Mouse (Mus musculus) embryo, embryonic 10.5 days (tissue): ENCODE measurements around the gene Aff4.
A peak's percentile ranks its signal among the peaks of the same experiment; 100 is the strongest.
"Not testable (repeated sequence)": the region's sequence is repeated elsewhere in the genome, so short reads cannot be mapped to it uniquely, and the experiment has no call there.

Experiments used
- DNase-seq: peaks from one replicate; pipeline ENCODE4 v3.0.0-alpha.2; 2015; ENCODE audit warnings: low spot score

Gene Aff4

DNA sequence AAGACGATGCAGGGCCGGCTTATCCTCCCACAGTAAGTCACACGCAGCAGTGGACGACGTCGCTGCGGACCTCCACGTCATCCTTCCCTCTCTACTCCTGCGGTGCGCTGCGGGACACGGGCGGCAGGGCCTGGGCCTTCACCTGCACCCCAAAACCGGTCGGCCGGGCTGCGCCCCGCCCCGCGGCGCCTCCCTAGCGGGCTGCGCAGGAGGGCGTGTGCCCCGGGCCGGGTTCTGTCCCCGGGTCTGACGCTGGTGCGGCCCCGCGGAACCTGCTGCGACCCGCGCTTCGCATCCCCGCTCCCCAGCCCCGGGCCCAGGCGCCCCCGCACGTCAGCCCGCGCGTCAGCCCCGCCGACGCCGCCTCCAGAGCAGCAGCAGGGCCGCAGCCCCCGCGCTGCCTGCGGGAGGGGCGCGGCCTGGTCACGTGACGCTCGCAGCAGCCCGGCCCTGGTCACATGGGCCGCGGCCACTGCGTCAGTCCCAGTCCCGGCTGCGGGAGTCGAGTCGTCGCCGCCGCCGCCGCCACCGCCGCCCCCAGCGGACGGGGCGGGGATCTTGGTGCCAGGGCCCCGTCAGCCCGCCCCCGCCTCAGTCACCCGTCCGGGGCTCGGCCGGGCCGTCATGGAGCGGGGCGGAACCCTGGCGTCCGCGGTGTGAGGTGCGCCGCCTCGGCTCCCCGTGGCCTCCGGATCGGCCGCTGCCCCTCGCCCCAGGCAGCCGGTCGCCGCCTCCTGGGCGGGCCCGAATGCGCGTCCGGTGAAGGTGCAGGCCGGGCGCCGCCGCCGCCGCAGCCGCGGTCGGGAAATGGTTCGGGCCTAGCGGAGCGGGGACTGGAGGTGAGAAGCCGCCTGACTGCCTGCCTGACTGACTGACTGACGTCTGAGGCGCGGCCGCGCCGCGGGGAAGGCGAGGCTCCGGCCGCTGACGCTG is at the start of gene Aff4:
Aff4 (plus strand) TSS at position 543 of the 933 bp plus-strand sequence.
- DNase-seq: peak; percentile 92

DNA sequence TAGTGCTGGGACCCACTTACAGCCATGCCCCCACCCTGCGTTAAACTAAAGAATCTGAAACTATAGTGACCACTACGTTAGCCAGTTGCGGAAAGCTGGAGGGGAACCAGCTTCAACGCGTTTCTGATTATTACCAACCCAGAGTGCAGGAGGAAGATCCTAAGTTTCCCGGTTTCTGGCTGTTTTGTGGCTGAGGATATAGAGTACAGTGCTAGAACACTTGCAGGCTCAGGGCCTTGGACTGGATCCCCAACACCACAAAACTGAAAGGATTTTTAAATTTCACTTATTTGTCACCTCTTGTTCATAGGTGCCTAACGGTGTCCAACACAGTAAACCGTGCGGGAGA is 49.5 kb upstream of the Aff4 start:
- no peak for DNase-seq

DNA sequence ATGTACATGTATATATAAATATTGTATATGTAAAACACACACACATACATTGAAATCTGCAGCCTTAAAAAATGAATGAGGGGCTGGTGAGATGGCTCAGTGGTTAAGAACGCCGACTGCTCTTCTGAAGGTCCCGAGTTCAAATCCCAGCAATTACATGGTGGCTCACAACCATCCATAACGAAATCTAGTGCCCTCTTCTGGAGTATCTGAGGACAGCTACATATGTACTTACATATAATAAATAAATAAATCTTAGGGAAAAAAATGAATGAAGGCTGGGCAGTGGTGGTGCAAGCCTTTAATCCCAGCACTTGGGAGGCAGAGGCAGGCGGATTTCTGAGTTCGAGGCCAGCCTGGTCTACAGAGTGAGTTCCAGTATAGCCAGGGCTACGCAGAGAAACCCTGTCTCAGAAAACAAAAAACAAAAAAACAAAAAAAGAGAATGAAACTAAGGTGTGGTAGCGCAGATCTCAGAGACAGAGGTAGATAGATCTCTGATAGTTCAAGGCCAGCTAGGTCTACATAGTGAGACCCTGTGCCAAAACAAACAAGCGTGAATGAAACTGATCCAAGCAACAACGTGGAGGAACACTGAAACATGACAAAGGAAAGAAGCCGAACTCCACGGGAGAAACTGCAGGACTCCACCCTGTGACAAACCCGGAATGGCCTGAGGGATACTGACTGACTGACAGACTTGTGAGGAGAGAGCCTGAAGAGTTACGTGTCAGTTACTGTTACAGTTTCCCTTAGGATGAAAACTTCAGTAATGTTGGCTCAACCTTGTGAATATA is 46.4 kb upstream of the Aff4 start:
- DNase-seq: no peak

DNA sequence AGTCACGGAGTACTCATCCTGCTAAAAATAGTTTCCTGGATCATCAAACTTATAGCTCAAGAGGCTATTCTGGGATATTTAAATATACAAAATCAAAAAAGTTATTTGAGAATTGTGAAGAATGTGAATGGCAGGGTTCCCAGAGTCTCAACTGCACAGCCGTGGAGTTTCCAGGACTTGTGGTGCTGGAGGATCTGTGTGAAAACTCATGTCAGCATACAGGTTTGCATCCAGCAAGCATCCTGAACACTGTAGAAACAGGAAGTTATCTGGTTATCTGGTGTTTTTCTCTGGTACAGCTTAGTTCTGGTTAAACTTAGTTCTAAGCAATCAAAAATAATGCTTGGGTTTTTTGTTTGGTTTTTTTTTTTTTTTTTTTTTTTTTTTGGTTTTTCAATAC is 43.7 kb upstream of the Aff4 start:
- no peak for DNase-seq

DNA sequence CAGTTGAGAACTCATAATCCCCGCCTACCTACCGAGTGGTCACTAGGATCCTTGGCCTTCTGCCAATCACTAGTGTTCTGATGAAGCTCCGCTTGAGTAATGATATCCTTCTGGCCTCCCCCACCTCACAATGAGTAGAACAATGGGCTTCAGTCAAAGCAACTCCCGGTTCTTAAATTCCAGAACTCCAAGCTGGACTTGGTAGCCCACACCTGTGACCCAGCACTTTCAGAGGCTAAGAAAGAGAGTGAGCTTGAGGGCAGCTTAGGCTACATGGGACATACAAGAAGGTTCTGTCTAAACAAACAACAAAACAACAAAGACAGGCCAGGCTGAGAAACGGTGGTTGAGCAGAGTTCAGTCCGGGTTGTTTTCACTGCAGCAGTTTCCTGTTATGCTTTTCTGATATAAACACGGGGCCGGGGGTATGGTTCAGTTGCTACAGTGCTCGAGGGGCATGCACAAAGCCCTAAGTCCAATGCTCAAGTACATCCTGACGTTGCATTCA is 43.0 kb upstream of the Aff4 start:
- DNase-seq: peak; percentile 7

DNA sequence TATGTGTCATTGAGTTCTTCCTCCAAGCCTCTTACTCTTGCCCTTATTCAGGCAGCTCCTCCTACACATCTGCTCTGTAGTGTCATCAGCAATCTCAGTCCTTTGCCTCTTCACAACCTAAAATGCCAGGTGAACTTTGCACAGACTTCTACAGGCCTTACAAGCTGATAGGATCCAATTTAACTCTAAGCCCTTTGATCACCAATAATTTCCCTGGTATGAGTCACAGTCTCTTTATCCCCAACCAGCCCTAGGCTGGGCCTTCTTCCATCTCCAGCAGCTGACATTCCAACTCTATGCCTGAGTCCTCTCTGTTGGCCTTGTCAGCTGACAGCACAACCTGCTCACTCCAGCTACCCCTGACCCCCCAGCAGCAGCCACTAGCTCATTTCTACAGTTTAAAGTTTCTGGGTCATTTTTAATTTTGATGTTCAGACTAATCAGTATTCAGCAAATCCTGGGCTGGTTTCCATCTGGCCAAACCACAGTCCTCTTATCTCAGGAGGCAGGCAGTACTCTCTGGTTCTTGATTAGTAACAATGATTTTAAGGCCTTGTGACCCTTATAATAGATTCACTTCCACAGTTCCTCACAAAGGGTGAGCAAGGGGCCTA is 42.3 kb upstream of the Aff4 start:
- no peak for DNase-seq

DNA sequence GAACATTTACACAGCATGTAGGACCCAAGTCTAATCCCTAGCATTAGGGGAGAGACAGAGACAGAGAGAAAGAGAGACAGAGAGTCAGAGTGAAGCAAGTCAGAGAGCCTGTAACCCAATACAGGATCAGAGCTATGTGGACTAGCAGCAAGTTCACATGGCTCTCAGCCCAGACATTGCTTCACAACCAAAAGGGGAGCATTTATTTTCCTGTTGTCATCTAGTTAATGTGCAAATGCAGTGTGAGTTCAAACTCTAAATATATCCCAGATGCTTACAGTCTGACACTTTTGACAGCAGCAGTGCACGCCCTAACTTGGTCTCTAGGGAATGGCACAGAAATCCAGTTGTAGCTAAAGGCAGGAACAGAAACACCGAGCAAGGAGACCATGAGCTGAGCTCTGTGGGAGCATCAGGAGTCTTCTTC is 41.7 kb upstream of the Aff4 start:
- DNase-seq: no peak

DNA sequence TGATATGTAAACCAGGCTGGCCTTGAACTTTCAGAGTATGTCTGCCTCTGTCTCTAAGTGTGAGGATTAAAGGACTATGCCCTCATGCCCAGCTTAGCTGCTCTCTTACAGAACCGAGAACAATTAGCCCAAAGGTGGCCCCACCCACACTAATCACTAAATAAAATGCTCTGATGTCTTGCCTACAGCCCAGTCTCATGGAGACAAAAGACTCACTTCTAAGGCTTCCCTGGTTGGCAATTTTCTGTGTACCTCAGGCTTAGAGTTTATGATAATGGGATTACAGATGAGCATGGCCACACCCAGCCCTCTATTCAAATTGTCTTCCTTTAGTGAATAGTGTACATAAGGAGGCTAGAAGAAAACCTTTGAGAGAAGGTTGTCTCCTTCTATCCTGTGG is 39.2 kb upstream of the Aff4 start:
- no peak for DNase-seq

DNA sequence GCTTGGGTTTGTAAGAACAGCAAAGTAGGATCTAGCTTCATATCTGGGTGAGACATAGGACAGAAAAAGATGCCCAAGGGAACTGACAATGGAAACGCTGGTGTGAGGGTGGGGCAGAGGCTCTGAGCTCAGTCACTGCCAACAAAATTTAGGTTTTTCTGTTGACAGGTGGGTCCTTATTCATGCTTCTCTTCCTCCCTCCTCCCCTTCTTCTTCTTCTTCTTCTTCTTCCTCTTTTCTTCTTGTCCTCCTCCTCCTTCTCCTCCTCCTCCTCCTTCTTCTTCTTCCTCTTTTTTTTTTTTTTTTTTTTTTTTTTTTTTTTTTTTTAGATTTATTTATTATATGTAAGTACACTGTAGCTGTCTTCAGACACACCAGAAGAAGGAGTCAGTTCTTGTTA is 37.8 kb upstream of the Aff4 start:
- not testable (repeated sequence) for DNase-seq

DNA sequence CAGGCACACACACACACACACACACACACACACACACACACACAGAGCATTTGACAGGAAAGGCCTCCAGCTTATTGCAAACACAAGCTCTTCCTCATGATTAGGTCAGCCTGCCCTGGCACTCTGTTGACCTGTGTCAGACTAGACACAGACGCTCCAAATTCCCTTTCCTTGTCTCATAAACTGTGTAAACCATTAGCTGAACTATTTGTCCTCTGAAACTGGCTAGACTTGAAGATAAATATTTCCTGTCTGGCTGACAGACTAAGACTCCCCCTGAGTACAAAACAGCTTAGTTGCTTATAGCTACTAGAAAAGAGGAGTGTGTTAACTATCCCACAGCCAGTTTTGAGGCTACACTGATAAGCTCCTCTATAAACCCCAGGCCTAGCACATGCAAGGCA is 35.9 kb upstream of the Aff4 start:
- DNase-seq: peak; percentile 26

DNA sequence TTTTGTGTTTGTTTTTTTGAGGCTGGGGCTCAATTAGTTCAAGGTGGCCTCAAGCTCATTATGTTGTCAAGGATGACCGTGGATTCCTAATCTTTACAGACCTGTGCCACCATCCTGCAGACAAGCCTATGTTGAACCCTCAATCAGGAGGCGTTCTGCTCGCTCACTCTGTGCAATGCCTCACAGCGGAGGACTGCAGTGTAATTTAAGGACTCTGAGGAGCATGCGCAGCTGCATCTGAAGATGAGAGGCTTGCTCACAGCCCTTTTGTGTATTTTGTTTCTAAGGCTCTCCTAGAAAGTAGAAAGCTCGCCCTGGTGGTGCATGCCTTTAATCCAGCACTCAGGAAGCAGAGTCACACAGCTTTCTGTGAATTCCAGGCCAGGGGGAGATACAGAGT is 33.6 kb upstream of the Aff4 start:
- DNase-seq: peak; percentile 42

DNA sequence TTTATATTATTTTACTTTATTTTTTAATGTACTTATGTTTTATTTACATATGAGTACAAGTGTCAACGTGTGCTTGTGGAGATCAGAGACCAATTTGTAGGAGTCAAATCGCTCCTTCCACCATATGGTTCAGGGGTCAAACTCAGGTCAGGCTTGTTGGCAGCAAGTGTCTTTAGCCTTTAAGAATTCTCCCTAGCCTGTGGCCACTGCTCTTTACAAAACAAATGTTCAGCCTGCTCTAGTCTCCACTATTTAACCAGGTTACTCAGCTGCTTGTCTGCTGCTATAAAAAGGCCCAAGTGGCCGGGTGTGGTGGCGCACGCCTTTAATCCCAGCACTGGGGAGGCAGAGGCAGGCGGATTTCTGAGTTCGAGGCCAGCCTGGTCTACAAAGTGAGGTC is 32.6 kb upstream of the Aff4 start:
- DNase-seq: peak; percentile 35

DNA sequence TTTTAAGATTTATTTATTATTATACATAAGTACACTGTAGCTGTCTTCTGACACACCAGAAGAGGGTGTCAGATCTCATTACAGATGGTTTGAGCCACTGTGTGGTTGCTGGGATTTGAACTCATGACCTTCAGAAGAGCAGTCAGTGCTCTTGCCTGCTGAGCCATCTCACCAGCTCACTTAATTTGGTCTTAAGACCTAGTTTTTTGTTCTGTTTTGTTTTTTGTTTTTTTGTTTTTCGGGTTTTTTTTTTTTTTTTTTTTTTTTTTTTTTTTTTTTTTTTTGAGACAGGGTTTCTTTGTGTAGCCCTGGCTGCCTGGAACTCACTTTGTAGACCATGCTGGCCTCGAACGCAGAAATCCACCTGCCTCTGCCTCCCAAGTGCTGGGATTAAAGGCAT is 32.1 kb upstream of the Aff4 start:
- not testable (repeated sequence) for DNase-seq

DNA sequence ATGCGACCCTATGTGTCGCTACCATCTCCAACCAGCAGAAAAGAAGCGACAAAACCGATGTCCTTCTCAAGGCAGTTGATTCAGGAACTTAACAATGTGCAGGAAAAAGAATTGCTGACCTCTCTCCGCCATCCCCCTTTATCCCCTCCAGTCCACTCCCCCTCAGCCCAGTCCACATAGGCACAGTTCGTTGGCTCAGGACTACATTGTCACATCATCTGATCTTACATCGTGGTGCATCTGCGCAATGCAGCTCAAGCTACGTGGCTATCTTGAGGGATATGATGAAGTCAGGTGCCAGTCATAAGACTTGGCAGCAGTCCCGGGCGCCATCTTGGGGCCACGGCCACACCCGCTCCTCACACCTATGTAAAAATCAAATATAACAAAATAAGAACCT is 30.8 kb upstream of the Aff4 start:
- DNase-seq: not testable (repeated sequence)

DNA sequence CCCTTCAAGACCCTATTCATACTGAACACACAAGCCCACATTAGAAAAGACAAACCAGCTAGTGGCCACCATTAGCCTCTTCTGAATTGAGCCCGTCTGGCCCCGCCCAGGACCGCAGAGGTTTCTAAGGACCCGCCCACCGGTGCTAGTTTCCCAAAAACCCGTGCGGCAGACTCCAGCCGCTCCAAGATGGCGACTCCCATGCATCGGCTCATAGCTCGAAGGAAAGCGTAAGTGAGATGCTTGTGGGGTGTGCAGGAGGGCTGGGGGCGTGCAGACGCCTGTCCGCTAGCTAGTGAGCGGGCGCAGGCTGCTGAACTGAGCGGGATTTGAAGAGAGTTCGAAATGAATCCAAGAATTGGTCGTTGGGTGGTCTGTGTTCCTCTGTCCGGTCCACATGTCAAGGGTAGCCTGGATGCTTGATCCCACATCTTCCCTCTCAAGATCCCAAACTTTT is 26.1 kb upstream of the Aff4 start, which contains the start of gene Zcchc10:
Zcchc10 (plus strand) TSS at position 168 of the 457 bp plus-strand sequence.
- DNase-seq: peak; percentile 97

DNA sequence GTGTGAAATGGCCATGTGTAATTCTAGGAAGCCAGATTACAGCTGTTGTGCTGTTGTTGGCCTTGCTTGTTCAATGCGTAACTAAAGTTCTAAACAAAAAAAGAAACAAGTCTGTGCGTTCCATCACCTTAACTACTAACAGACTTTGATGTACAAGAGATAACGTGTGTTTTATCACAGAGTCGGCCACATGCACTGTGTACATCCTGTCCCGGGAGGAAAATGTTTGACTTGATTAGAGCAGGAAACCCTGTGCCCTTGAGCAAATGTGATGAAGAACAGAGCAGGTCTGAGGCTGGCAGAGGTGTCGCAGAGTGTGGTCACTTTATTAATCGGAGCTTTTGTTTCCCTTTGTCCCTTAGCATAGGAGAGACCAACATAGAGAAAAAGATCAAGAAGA is 20.3 kb upstream of the Aff4 start:
- no peak for DNase-seq

DNA sequence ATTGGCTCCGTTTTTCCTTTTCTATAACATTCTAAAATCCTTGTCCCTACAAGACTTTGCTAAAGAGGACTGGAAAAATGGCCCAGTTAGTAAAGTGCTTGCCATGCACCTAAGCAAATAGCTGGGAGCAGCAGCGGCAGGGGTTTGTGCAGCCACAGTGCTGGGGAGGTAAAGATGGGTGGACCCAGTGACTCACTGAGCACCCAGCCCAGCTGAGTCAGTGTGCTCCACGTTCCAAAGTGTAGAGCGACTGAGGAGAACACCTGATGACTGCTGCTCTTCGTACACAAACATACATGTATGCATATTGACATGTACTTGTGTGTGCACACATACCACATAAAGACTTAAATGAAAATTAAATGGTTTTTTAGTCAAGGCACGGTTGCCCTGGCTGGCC is 19.5 kb upstream of the Aff4 start:
- DNase-seq: no peak

DNA sequence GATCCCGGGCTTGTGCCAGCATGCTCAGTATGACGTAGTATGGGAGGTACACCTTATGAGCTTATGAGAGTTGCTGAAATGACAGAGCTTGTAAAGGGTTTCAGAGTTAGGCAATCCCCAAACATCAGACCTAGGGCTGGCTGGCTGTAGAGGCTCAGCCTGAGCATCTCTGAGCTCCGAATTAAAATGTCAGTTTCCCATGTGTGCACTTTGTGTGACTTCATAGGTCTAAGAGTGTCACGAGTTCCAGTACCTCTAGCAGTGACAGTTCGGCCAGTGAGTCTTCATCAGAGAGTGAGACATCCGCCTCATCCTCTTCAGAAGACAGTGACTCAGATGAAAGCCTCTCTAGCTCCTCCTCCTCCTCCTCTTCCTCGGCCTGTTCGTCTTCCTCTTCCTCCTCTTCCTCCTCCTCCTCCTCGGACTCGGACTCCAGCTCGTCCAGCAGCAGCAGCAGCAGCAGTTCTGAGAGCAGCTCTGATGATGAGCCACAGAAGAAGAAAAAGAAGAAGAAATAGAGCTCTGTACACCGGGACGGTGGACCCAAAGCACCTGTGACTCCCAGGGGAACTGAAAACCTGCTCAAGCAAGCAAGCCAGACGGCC is 18.5 kb upstream of the Aff4 start:
- DNase-seq: no peak

DNA sequence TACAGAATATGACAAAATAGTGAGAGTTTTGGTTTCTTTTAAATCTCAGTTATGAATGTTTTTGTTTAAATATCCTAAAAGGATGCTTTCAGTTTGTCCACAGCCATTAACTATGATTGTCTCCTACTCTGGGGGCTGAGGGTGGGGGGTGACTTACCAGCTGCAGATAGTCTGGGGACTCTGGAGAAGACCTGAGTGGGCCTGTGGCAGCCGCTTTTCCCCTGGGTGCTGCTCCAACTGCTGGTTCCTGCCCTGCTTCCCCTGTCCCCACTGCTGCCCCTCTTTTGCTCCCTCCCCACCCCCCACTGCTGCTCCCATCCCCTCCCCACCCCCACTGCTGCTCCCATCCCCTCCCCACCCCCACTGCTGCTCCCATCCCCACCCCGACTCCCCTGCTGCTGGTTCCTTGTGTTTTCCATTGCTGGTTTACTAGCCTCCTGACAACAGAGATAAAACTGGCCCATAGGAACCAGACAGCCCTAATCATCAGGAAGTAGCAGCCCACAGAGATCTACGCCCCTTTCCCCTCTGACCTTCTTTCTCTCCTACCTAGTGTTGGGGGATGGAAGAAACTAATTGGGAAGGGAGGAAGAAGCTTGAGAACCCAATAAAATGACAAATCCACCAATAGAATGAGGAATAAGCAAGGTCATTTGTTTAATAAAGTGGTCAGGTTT is 15.0 kb upstream of the Aff4 start:
- DNase-seq: no peak

DNA sequence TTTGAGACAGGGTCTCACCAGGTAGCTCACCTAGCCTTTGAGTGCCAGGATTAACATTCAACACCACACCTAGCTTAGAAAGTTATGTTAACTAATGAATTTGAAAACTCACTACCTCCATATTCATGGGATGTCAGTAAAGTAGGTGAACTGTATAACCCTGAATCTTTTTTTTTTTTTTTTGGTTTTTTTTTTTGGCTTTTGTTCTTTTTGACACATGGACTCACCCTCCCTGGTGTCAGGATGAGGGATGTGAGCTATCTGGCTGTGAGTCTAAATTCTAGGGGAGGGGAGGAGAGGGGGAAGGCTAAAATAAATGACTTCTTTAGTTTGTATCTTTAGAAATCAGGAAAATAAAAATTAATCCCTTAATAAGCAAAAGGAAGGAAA is 14.5 kb upstream of the Aff4 start:
- no peak for DNase-seq

DNA sequence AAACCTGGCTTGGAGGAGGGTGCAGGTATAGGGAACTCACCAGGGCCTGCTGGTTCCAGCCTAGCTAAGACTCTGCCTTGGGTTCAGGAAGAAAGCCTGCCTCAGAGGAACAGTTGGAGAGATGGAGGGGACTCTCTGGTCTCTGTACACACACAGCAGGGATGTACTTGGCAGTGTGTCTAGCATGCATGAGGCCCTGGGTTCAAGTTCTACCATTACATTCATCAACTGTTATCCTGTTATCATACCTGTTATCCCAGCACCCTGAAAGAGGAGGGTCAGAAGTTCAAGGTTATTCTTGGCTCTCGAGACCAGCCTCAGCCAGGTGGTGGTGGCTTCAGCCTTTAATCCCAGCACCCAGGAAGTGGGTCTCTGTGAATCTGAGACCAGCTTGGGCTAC is 13.7 kb upstream of the Aff4 start:
- no peak for DNase-seq
